Mouse (Mus musculus) intestine, embryonic 14.5 days (tissue): ENCODE measurements at regions not wholly inside any gene's neighbourhood (a gene's known extent, or its start where the extent isn't known, plus 50 kb on each side); places are given as distances from the start of the nearest gene placed in this dataset.

Experiments used
- ATAC-seq: fragments of 200-750 bp; cut with Nextera tagmentation; replicated peaks from 2 replicates; pipeline ENCODE4 v1.8.0; 2017; ENCODE audit warnings: low read depth, moderate number of reproducible peaks, moderate TSS enrichment, moderate library complexity; ENCODE audit not compliant: low FRiP score, low TSS enrichment
- DNase-seq: peaks from one replicate; pipeline ENCODE4 v3.0.0-alpha.2; 2018; ENCODE audit warnings: low spot score
- H3K27ac ChIP-seq: fragments of 300-500 bp; sonication (generic); 2 replicates; pipeline ENCODE4 v1.5.1; 2014; ENCODE audit warnings: low read depth, mild to moderate bottlenecking, control low read depth
- H3K27me3 ChIP-seq: fragments of 300-500 bp; sonication (generic); replicated peaks from 2 replicates; pipeline ENCODE4 v1.6.1; 2014; ENCODE audit warnings: low read length, control low read depth; ENCODE audit not compliant: control insufficient read depth, insufficient read depth
- H3K36me3 ChIP-seq: fragments of 300-500 bp; sonication (generic); 2 replicates; pipeline ENCODE4 v1.6.1; 2014; ENCODE audit warnings: low read length, control low read depth; ENCODE audit not compliant: control insufficient read depth, insufficient read depth
- H3K4me1 ChIP-seq: fragments of 300-500 bp; sonication (generic); replicated peaks from 2 replicates; pipeline ENCODE4 v1.6.1; 2014; ENCODE audit warnings: low read length, control low read depth, mixed read lengths; ENCODE audit not compliant: control insufficient read depth, insufficient read depth
- H3K4me2 ChIP-seq: fragments of 300-500 bp; sonication (generic); 2 replicates; pipeline ENCODE4 v1.6.1; 2014; ENCODE audit warnings: low read length
- H3K4me3 ChIP-seq: fragments of 300-500 bp; sonication (generic); 2 replicates; pipeline ENCODE4 v1.5.1; 2014; ENCODE audit warnings: low read depth, low read length, control low read depth, mixed read lengths
- H3K9ac ChIP-seq: fragments of 300-500 bp; sonication (generic); 2 replicates; pipeline ENCODE4 v1.6.1; 2014; ENCODE audit warnings: mild to moderate bottlenecking, low read length
- H3K9me3 ChIP-seq: fragments of 300-500 bp; sonication (generic); 2 replicates; pipeline ENCODE4 v1.6.1; 2016; ENCODE audit warnings: low read length, control low read depth; ENCODE audit not compliant: control insufficient read depth
- WGBS: fragments of 180-500 bp; shearing (Covaris S2); extraction: QIAGEN DNeasy Blood & Tissue Kit; methylation state at CpG from one replicate; pipeline ENCODE4 v1.1.7; 2014; 5-methylcytosine and 5-hydroxymethylcytosine counted together

DNA sequence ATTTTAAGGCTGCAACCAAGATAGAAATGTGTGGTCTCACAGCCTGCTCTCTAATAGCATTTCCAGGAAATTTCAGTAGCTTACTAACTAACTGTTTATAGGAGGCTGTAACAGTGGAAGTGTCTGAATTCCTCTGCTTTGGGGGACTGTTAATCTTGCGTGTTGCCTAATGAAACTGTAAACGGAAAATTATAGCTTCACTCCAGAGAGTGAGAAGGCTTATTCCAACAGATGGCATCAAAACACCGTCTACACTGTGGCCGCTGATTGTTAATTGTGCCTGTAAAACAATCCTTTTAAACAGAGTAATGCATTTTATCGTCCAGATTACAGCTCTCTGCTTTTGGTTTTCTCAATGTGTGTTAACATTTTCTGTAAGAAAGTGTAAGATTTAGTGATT is 206.7 kb upstream of the Dnajc19 start:
- Histone ChIP-seq H3K27me3 (no peaks in the 10 kb centered on the region), H3K4me1 (no peaks in the 10 kb centered on the region), H3K4me2 (no peak overlapping the region), H3K36me3 (no peaks in the 10 kb centered on the region), H3K9me3 (no peaks in the 10 kb centered on the region), H3K27ac (no peak overlapping the region), H3K4me3 (no peak overlapping the region), H3K9ac (no peak overlapping the region)
- 54% methylated on average over 5 of the region's 5 CpGs for WGBS
- ATAC-seq (no peak), DNase-seq (no peak)

DNA sequence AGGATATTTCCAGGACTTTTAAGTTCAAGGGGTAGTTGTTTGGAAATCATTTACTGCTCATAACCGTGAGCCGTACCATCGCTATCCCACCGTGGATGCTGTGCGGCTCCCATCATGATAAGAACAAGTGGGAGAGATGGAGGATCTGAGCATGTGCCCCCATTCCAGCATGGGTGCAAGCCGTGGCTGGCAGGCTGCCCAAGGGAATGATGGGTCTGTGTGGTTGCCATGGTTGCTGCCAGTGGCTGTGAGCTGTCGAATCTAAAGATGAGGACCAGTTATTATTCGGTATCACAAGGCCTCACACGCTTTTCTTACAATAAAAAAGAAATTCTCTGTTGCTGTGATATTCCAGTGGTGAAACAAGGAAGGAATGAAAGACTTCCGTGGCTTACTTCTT is 189.0 kb upstream of the Dnajc19 start:
- no peak overlapping the region for H3K9ac ChIP-seq
- no peak for DNase-seq
- H3K27ac ChIP-seq, result no peak overlapping the region
- no peaks in the 10 kb centered on the region for H3K36me3 ChIP-seq
- no peak for ATAC-seq
- WGBS, result 89% methylated on average over 10 of the region's 10 CpGs
- no peak overlapping the region for H3K4me3 ChIP-seq
- H3K4me2 ChIP-seq, result no peak overlapping the region
- H3K9me3 ChIP-seq, result no peaks in the 10 kb centered on the region
- H3K27me3 ChIP-seq, result no peaks in the 10 kb centered on the region
- H3K4me1 ChIP-seq, result 0 out of 2 replicates have a peak, but pooled peaks cover 2% of the 10 kb centered on the region

DNA sequence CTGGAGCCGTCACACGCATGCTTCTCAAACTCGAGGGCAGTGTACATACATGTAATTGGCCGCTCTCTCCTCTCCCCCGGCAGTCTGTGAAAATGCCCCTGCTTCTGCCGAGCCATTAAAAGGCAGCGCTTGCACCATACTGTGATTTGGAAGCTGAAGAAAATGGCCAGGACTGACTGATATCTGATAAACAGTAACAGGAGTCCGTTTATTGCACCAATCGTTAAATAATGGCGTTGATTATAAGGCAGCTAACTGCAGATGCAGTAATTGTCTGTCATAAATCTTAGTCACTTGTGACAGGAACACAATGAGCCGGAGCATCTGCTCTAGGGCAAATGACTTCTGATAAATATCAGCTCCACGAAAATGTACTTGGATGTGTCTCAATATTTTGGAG is 185.3 kb upstream of the Dnajc19 start:
- Histone ChIP-seq H3K9me3 (no peaks in the 10 kb centered on the region), H3K9ac (no peak overlapping the region), H3K36me3 (no peaks in the 10 kb centered on the region), H3K27ac (no peak overlapping the region), H3K4me2 (no peak overlapping the region), H3K27me3 (no peaks in the 10 kb centered on the region), H3K4me1 (0 out of 2 replicates have a peak, but pooled peaks cover 2% of the 10 kb centered on the region), H3K4me3 (no peak overlapping the region)
- ATAC-seq, result no peak
- 33% methylated on average over 12 of the region's 12 CpGs for WGBS
- DNase-seq, result no peak

DNA sequence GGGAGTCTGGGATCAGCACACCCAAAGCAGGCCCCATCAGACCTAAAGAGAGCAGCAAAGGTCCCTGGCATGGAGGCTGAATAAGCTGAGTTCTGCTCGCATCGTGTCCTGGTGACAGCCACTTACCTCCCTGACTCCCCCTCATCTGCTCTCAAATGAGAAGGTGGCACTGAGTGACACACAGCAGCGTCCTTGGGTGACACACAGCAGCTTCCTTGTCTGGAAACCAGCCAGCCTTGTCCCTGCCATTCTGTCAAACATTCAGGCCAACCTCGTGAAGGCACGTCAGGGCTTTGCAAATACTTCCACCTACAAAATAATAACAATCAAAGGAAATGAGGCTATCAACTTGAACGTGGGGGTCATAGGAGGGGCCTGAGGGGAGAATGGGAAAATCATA is 183.7 kb upstream of the Dnajc19 start:
- H3K36me3 ChIP-seq, result no peaks in the 10 kb centered on the region
- DNase-seq, result no peak
- WGBS, result 56% methylated on average over 6 of the region's 6 CpGs
- H3K4me1 ChIP-seq, result 0 out of 2 replicates have a peak, but pooled peaks cover 2% of the 10 kb centered on the region
- H3K4me3 ChIP-seq, result no peak overlapping the region
- ATAC-seq, result no peak
- H3K9me3 ChIP-seq, result no peaks in the 10 kb centered on the region
- no peak overlapping the region for H3K27ac ChIP-seq
- H3K27me3 ChIP-seq, result no peaks in the 10 kb centered on the region
- no peak overlapping the region for H3K4me2 ChIP-seq
- H3K9ac ChIP-seq, result no peak overlapping the region

DNA sequence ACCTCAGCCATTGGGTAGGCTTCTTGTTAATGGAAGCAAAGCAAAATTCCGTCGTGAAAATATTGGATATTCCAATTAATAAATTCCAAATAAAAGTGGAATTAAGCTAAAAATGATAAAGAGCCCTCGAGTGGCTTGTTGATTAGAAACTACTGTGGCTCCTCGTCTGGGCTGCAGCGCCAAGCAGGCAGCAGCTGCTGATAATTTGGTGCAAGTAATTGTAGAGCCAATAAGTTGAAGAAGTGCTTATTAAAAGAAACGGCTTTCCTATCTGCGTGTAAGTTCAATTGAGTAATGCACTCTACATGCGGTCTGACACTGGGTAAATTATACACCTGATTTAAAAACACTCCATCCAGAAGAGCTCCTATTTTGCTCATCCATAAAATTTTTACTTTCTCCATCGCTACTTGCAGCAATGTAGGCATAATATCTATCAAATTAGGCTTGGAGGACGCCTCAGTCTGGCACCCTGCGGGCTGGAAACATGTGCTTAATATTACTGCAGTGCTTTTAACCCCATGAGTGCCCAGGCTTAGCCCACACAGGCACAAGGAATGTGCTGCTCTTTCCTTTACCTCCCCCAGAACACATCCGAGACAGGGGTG is 171.7 kb upstream of the Dnajc19 start:
- Histone ChIP-seq H3K27me3 (no peaks in the 10 kb centered on the region), H3K9ac (no peak overlapping the region), H3K9me3 (no peaks in the 10 kb centered on the region), H3K4me2 (no peak overlapping the region), H3K4me1 (no peaks in the 10 kb centered on the region), H3K4me3 (no peak overlapping the region), H3K36me3 (no peaks in the 10 kb centered on the region), H3K27ac (no peak overlapping the region)
- no peak for ATAC-seq
- WGBS, result 62% methylated on average over 12 of the region's 12 CpGs
- DNase-seq, result no peak

DNA sequence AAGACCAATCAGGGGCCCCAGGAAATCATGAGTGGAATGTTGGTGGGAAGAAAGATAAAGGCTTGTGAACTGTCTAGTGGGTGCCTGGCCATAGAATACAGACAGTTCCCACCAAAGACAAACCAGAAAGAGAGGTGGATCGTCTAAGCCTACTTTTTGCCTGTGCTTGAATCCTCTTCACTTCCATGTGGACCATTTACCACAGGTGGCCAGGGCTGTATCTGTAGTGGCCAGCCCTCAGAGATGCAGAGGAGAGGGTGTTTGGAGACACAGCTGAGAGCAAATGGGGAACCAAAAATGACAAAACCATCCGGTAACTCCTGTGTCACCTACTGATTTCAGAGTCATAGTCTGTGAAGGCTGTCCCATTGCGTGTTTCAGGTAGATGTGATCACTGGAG is 161.0 kb upstream of the Dnajc19 start:
- Histone ChIP-seq H3K27me3 (no peaks in the 10 kb centered on the region), H3K36me3 (no peaks in the 10 kb centered on the region), H3K9ac (no peak overlapping the region), H3K4me2 (no peak overlapping the region), H3K4me1 (no peaks in the 10 kb centered on the region), H3K4me3 (no peak overlapping the region), H3K9me3 (no peaks in the 10 kb centered on the region), H3K27ac (no peak overlapping the region)
- no peak for ATAC-seq
- WGBS, result 96% methylated on average over 3 of the region's 3 CpGs
- DNase-seq, result no peak

DNA sequence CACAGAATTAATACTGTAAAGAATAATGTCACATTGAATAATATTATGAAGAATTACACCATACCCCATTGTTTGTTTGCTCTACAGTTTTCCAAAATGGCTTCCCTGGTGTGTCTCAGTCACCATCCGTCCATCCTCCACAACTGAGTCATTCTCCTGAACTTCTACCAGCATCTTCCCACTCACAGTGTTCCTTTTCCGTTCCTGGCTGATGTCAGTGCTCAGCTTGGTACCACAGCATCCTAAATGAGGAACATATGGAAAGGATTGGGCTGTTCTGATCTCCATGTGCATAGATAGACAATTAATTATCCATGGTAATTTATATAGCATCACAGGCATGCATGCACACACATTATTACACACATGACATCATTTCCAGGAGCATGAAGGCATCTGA is 158.9 kb upstream of the Dnajc19 start:
- Histone ChIP-seq H3K4me2 (no peak overlapping the region), H3K9ac (no peak overlapping the region), H3K9me3 (no peaks in the 10 kb centered on the region), H3K4me3 (no peak overlapping the region), H3K27ac (no peak overlapping the region), H3K4me1 (no peaks in the 10 kb centered on the region), H3K27me3 (no peaks in the 10 kb centered on the region), H3K36me3 (no peaks in the 10 kb centered on the region)
- WGBS, result 80% methylated on average over 2 of the region's 2 CpGs
- no peak for ATAC-seq
- no peak for DNase-seq

DNA sequence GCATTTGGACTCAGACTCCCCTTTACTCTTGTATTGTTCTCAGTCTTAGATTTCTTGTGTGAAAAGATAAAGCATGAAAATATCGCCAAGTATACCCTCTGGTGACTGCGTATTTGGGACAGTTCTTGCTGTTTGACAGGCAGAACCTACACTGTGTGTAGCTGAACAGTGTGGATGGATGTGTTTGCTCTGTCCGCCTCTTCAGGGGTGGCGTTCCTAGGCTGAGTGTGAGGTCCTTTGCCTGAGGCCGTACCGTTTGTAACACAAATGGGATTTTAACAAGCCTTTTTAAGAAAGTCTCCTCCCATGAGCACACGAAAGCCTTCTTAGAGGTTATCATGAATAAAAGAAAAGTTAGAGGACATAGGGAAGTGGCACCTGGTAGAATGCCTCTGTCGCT is 153.3 kb upstream of the Dnajc19 start:
- 75% methylated on average over 8 of the region's 8 CpGs for WGBS
- H3K27me3 ChIP-seq, result no peaks in the 10 kb centered on the region
- H3K9me3 ChIP-seq, result no peaks in the 10 kb centered on the region
- no peak overlapping the region for H3K9ac ChIP-seq
- H3K36me3 ChIP-seq, result no peaks in the 10 kb centered on the region
- H3K4me2 ChIP-seq, result no peak overlapping the region
- ATAC-seq (no peak), DNase-seq (no peak)
- H3K4me3 ChIP-seq, result no peak overlapping the region
- H3K4me1 ChIP-seq, result no peaks in the 10 kb centered on the region
- H3K27ac ChIP-seq, result no peak overlapping the region
